Comparison of ENCODE assay signal across 17 mouse cellular contexts in the genomic region with DNA sequence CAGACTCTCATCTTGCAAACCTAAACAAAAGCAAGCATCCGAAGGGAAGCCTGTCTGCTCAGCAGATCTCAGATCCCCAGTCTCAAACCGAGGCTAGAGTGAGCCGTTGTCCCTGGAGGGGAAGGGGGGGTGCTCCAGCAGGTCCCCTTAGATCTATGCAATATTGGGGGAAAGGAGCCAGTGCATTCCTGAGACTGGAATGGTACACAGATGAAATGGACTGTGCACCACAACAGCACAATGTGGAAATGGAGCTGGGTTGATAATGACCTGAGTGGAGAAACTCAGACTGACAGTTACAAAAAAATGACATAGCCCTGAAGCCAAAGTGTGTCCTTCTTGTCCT.
DNase-seq lines count a peak whose midpoint lies in the region; ATAC-seq lines count a peak whose summit lies in the region.
"Had no signal": no experiment of that assay in that cellular context is flagged by ENCODE, and none has a peak within 500 bp of the region (broad histone marks: within the 10 kb centered on the region; RNA-seq: fewer than 3 reads in every experiment).

No protein-coding gene starts in this region.

- 22% methylated on average over 3 of the region's 3 CpGs for WGBS in forebrain, embryonic 13.5 days
- WGBS in forebrain, embryonic 12.5 days: 46% methylated on average over 3 of the region's 3 CpGs
- 33% methylated on average over 3 of the region's 3 CpGs for WGBS in midbrain, embryonic 13.5 days
- whole genome bisulfite sequencing in midbrain, embryonic 11.5 days: 37% methylated on average over 3 of the region's 3 CpGs
- WGBS in midbrain, embryonic 15.5 days: 16% methylated on average over 3 of the region's 3 CpGs

- peak; percentile 57; the same call in 1 of the 2 replicates for ATAC-seq in forebrain, embryonic 13.5 days
- no peak for ATAC-seq in forebrain, embryonic 12.5 days (ENCODE audit: low FRiP score)
- no peak for ATAC-seq in midbrain, embryonic 13.5 days
- no peak for ATAC-seq in midbrain, embryonic 11.5 days (ENCODE audit: low FRiP score)
- peak; percentile 53 for ATAC-seq in midbrain, embryonic 15.5 days (replicated peaks)
- no peak for ATAC-seq in activated CD4-positive, CD25-positive, alpha-beta regulatory T cell, adult 4 months

- DNase-seq in midbrain, embryonic 11.5 days (ENCODE audit: low spot score, missing footprints): no peak
- no peak for DNase-seq in kidney, adult 11 months
- no peak for DNase-seq in lung, postnatal 14 days
- DNase-seq: adrenal gland, postnatal 36 days; gastrocnemius, adult 2 months; kidney, adult 2 months; kidney, postnatal 14 days had no signal

- H3K9me3 ChIP-seq in forebrain, embryonic 13.5 days (replicated peaks): no peaks in the 10 kb centered on the region
- no peaks in the 10 kb centered on the region for H3K9me3 ChIP-seq in forebrain, embryonic 12.5 days
- no peaks in the 10 kb centered on the region for H3K9me3 ChIP-seq in midbrain, embryonic 13.5 days
- no peaks in the 10 kb centered on the region for H3K9me3 ChIP-seq in midbrain, embryonic 11.5 days (ENCODE audit: control insufficient read depth, low read length)
- H3K9me3 ChIP-seq in midbrain, embryonic 15.5 days: no peaks in the 10 kb centered on the region
- H3K9me3 ChIP-seq: heart, embryonic 10.5 days; limb, embryonic 15.5 days; liver, embryonic 15.5 days; neural tube, embryonic 12.5 days had no signal

- no peaks in the 10 kb centered on the region for H3K27me3 ChIP-seq in forebrain, embryonic 13.5 days
- no peaks in the 10 kb centered on the region for H3K27me3 ChIP-seq in forebrain, embryonic 12.5 days
- no peaks in the 10 kb centered on the region for H3K27me3 ChIP-seq in midbrain, embryonic 13.5 days
- H3K27me3 ChIP-seq in midbrain, embryonic 11.5 days (ENCODE audit: control insufficient read depth, insufficient read depth, low read length): no peaks in the 10 kb centered on the region
- no peaks in the 10 kb centered on the region for H3K27me3 ChIP-seq in midbrain, embryonic 15.5 days (replicated peaks)
- H3K27me3 ChIP-seq: limb, embryonic 15.5 days; liver, embryonic 15.5 days; neural tube, embryonic 12.5 days had no signal

- peaks cover 9% of the 10 kb centered on the region; the same call in 1 of the 2 replicates for H3K4me1 ChIP-seq in forebrain, embryonic 13.5 days
- peaks cover 11% of the 10 kb centered on the region for H3K4me1 ChIP-seq in forebrain, embryonic 12.5 days
- peaks cover 11% of the 10 kb centered on the region for H3K4me1 ChIP-seq in midbrain, embryonic 13.5 days (replicated peaks)
- 0 out of 2 replicates have a peak, but pooled peaks cover 4% of the 10 kb centered on the region for H3K4me1 ChIP-seq in midbrain, embryonic 11.5 days (ENCODE audit: control insufficient read depth, insufficient read depth, low read length)
- peaks cover 11% of the 10 kb centered on the region for H3K4me1 ChIP-seq in midbrain, embryonic 15.5 days
- H3K4me1 ChIP-seq: limb, embryonic 15.5 days; liver, embryonic 15.5 days; neural tube, embryonic 12.5 days had no signal

- H3K4me3 ChIP-seq in forebrain, embryonic 13.5 days: no peak overlapping the region
- H3K4me3 ChIP-seq in forebrain, embryonic 12.5 days (replicated peaks): no peak overlapping the region
- no peak overlapping the region for H3K4me3 ChIP-seq in midbrain, embryonic 13.5 days (replicated peaks)
- H3K4me3 ChIP-seq in midbrain, embryonic 11.5 days (ENCODE audit: low read depth, low read length): no peak overlapping the region
- H3K4me3 ChIP-seq in midbrain, embryonic 15.5 days: no peak overlapping the region
- H3K4me3 ChIP-seq: gastrocnemius, adult 2 months; heart, embryonic 10.5 days; limb, embryonic 15.5 days; liver, embryonic 15.5 days; neural tube, embryonic 12.5 days had no signal

- no peak overlapping the region for H3K4me2 ChIP-seq in forebrain, embryonic 13.5 days
- no peak overlapping the region for H3K4me2 ChIP-seq in forebrain, embryonic 12.5 days
- H3K4me2 ChIP-seq in midbrain, embryonic 13.5 days (replicated peaks): no peak overlapping the region
- H3K4me2 ChIP-seq in midbrain, embryonic 11.5 days: no peak overlapping the region
- no peak overlapping the region for H3K4me2 ChIP-seq in midbrain, embryonic 15.5 days
- H3K4me2 ChIP-seq: limb, embryonic 15.5 days; liver, embryonic 15.5 days; neural tube, embryonic 12.5 days had no signal

- H3K9ac ChIP-seq in forebrain, embryonic 13.5 days: no peak overlapping the region
- H3K9ac ChIP-seq in forebrain, embryonic 12.5 days: no peak overlapping the region
- H3K9ac ChIP-seq in midbrain, embryonic 13.5 days (replicated peaks): no peak overlapping the region
- H3K9ac ChIP-seq in midbrain, embryonic 11.5 days (ENCODE audit: low read length): no peak overlapping the region
- H3K9ac ChIP-seq in midbrain, embryonic 15.5 days: no peak overlapping the region; the same call in 1 of the 2 replicates
- H3K9ac ChIP-seq: limb, embryonic 15.5 days; liver, embryonic 15.5 days; neural tube, embryonic 12.5 days had no signal

- no peaks in the 10 kb centered on the region for H3K36me3 ChIP-seq in forebrain, embryonic 13.5 days (ENCODE audit: poor library complexity, severe bottlenecking)
- H3K36me3 ChIP-seq in forebrain, embryonic 12.5 days (replicated peaks): no peaks in the 10 kb centered on the region
- H3K36me3 ChIP-seq in midbrain, embryonic 13.5 days: no peaks in the 10 kb centered on the region
- H3K36me3 ChIP-seq in midbrain, embryonic 11.5 days (ENCODE audit: control insufficient read depth, insufficient read depth, low read length): no peaks in the 10 kb centered on the region
- no peaks in the 10 kb centered on the region for H3K36me3 ChIP-seq in midbrain, embryonic 15.5 days (replicated peaks)
- H3K36me3 ChIP-seq: heart, embryonic 10.5 days; limb, embryonic 15.5 days; liver, embryonic 15.5 days; neural tube, embryonic 12.5 days had no signal

- H3K27ac ChIP-seq in forebrain, embryonic 13.5 days: 0 out of 2 replicates have a peak overlapping the region, but pooled peaks have one; percentile 31
- no peak overlapping the region for H3K27ac ChIP-seq in forebrain, embryonic 12.5 days
- H3K27ac ChIP-seq in midbrain, embryonic 13.5 days: 0 out of 2 replicates have a peak overlapping the region, but pooled peaks have one; percentile 4
- no peak overlapping the region for H3K27ac ChIP-seq in midbrain, embryonic 11.5 days (ENCODE audit: low read depth, low read length)
- H3K27ac ChIP-seq in midbrain, embryonic 15.5 days: peak overlapping the region; percentile 13; the same call in 1 of the 2 replicates
- H3K27ac ChIP-seq: gastrocnemius, adult 2 months; heart, embryonic 10.5 days; limb, embryonic 15.5 days; liver, embryonic 15.5 days; neural tube, embryonic 12.5 days; stomach, postnatal 0 days had no signal

Comparison
In these comparisons a context has a peak if more than half of its experiments do, and no peak if none do; other contexts are left out.
1. ATAC-seq: peak in forebrain, embryonic 13.5 days (single experiment) and midbrain, embryonic 15.5 days (single experiment); none in forebrain, embryonic 12.5 days (single experiment), midbrain, embryonic 13.5 days (single experiment), midbrain, embryonic 11.5 days (single experiment) and activated CD4-positive, CD25-positive, alpha-beta regulatory T cell, adult 4 months (single experiment).
2. H3K27ac ChIP-seq: peak in forebrain, embryonic 13.5 days (single experiment), midbrain, embryonic 13.5 days (single experiment) and midbrain, embryonic 15.5 days (single experiment); none in forebrain, embryonic 12.5 days (single experiment) and midbrain, embryonic 11.5 days (single experiment).